Mouse (Mus musculus): ENCODE results near the gene Bsx. TPM values are rescaled to one million over a fixed set of nuclear protein-coding genes. Genes with fewer than 3 reads are reported as not detected.

Bsx gene
- 0.15 and 0.83 TPM in 2 replicates for polyA plus RNA-seq (2016; fragmentation: Nextera tagmentation; extraction: Ambion mirVana)

DNA sequence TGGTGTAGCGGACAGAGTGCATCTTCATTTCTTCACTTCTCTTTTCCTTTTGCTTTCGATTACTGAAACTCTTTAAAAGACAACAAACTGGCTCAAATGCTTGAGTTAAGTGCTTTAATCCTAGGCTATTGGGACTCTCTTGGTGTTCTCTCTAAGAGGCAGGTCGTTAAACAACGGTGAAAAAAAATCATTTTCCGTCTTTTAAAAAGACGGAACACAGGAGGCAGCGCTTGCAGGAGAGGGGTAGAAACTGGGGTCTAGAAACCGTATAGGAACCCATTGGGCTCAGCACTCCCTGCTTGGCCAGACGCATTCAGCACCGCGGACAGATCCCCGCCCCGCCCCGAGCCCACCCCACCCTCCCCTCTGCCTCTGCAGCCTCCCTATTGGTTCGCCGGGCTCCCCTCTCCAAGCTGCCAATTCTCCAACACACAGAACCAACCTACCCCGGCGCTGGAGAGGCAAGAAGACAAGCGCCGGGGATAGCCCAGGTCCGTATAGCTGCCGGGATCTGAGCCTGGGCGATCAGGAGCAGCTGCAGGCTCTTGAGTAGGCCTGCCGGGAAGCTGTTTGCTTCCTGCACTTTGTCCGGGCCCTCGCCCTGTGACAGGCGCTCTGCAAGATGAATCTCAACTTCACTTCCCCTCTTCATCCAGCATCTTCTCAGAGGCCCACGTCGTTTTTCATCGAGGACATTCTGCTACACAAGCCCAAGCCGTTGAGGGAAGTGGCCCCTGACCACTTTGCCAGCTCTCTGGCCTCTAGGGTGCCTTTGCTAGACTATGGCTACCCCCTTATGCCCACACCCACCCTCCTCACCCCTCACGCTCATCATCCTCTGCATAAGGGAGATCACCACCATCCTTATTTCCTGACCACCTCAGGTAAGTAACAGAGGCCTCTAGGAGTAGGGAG lies at the start of gene Bsx:
TSS of gene Bsx (plus strand) at position 572 of the 915 bp plus-strand sequence.
- Histone ChIP-seq H3K4me1 (peaks cover 46% of the 10 kb centered on the region), H3K36me3 (no peaks in the 10 kb centered on the region), H3K27ac (replicated peaks) (no peak within 1 kb of the TSS), H3K27me3 (ENCODE audit: low read depth, poor library complexity, severe bottlenecking) (peaks cover 99% of the 10 kb centered on the region), H3K9me3 (replicated peaks) (no peaks in the 10 kb centered on the region), H3K4me3 (peak within 1 kb of the TSS; percentile 33)
- DNase-seq (ENCODE audit: low spot score), result peak; percentile 89
- 3% methylated on average over 32 of the region's 32 CpGs for WGBS

GRCm38 (mm10) chr9:40825601-40826000 lies 48.3 kb upstream of the Bsx start:
- no peak for DNase-seq (ENCODE audit: low spot score)
- Histone ChIP-seq H3K4me1 (peaks cover 16% of the 10 kb centered on the region), H3K9me3 (replicated peaks) (no peaks in the 10 kb centered on the region), H3K4me3 (no peak overlapping the region), H3K27me3 (ENCODE audit: low read depth, poor library complexity, severe bottlenecking) (peaks cover 23% of the 10 kb centered on the region), H3K27ac (replicated peaks) (no peak overlapping the region), H3K36me3 (no peaks in the 10 kb centered on the region)
- 61% methylated on average over 6 of the region's 6 CpGs for WGBS

DNA sequence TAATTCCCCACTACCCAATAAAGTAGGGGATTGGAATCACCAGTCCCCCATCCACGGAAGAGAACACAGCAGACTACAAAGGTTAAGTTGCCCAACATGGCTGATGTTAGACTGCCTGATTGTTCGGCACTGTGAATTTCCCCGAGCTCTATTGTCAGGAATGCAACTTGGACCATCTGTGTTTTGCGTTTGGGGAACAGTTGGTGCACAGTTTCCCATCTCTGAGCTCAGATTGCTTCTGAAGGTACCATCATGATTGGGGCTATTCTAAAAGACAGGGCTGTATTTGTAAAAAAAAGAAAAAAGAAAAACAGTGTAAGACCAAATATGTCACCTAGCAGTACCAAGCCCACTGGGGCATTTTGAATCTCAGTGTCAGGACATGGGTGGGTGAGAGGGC lies 46.6 kb upstream of the Bsx start:
- DNase-seq (ENCODE audit: low spot score), result no peak
- Histone ChIP-seq H3K4me1 (peaks cover 5% of the 10 kb centered on the region), H3K27me3 (ENCODE audit: low read depth, poor library complexity, severe bottlenecking) (peaks cover 23% of the 10 kb centered on the region), H3K27ac (replicated peaks) (no peak overlapping the region), H3K4me3 (no peak overlapping the region), H3K9me3 (replicated peaks) (no peaks in the 10 kb centered on the region), H3K36me3 (no peaks in the 10 kb centered on the region)
- WGBS, result 87% methylated on average over 4 of the region's 4 CpGs

GRCm38 (mm10) chr9:40834569-40834968 lies 39.4 kb upstream of the Bsx start:
- Histone ChIP-seq H3K27me3 (ENCODE audit: low read depth, poor library complexity, severe bottlenecking) (peaks cover 23% of the 10 kb centered on the region; the same call in 1 of the 2 replicates), H3K9me3 (replicated peaks) (no peaks in the 10 kb centered on the region), H3K4me3 (no peak overlapping the region), H3K36me3 (no peaks in the 10 kb centered on the region), H3K4me1 (peaks cover 4% of the 10 kb centered on the region; the same call in 1 of the 2 replicates), H3K27ac (replicated peaks) (no peak overlapping the region)
- 9% methylated on average over 12 of the region's 12 CpGs for WGBS
- peak; percentile 87 for DNase-seq (ENCODE audit: low spot score)

- Histone ChIP-seq H3K27me3 (ENCODE audit: low read depth, poor library complexity, severe bottlenecking) (peaks cover 23% of the 10 kb centered on the region; the same call in 1 of the 2 replicates), H3K36me3 (no peaks in the 10 kb centered on the region), H3K4me1 (peaks cover 4% of the 10 kb centered on the region; the same call in 1 of the 2 replicates), H3K27ac (replicated peaks) (no peak overlapping the region), H3K9me3 (replicated peaks) (no peaks in the 10 kb centered on the region), H3K4me3 (no peak overlapping the region)
- DNase-seq (ENCODE audit: low spot score), result no peak
- whole genome bisulfite sequencing, result 85% methylated on average over 3 of the region's 3 CpGs
These were observed 37.2 kb upstream of the Bsx start for GRCm38 (mm10) chr9:40836681-40837080.

DNA sequence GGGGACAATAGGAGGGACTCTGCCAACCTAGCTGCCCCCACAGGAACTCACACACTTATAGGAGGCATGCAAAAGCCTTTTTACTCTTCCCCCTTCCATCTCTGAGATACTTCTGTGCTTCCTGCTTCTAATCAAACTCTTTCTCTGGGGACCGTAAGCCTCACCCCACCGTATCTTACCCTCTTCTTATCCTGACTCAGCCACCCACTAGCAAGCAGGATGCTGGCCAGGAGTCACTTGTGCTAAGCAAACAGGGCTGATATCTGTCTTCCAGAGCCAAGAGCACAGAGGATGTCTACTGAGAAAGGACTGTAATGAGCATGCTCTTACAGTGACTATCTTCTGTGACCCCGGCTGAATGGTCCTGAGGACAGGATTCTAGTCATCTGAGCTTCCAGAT lies 34.3 kb upstream of the Bsx start:
- Histone ChIP-seq H3K4me3 (no peak overlapping the region), H3K9me3 (replicated peaks) (no peaks in the 10 kb centered on the region), H3K36me3 (no peaks in the 10 kb centered on the region), H3K27me3 (ENCODE audit: low read depth, poor library complexity, severe bottlenecking) (peaks cover 19% of the 10 kb centered on the region; the same call in 1 of the 2 replicates), H3K4me1 (peaks cover 4% of the 10 kb centered on the region; the same call in 1 of the 2 replicates), H3K27ac (replicated peaks) (no peak overlapping the region)
- no peak for DNase-seq (ENCODE audit: low spot score)
- 91% methylated on average over 3 of the region's 3 CpGs for WGBS

DNA sequence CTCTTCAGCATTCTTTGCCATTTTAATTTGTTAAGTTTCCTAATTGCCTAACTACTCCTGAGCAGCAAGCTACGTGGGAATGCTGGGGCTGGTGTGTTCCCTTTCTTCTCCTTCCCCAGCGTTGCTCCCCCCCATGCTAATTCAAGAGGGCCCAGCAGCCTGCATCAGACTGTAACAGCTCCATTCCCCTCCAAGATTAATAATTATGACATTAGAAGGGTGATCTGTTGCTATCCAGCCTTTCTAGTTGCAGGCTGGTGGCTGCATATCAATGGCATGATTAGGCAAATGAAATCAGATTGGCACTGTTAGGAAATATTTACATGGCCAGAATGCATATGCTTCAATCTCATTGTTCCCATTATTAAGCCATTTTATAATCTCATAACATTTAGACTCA lies 22.4 kb upstream of the Bsx start:
- peaks cover 32% of the 10 kb centered on the region for H3K27me3 ChIP-seq (ENCODE audit: low read depth, poor library complexity, severe bottlenecking)
- no peak overlapping the region for H3K4me3 ChIP-seq
- peaks cover 17% of the 10 kb centered on the region for H3K4me1 ChIP-seq
- H3K36me3 ChIP-seq, result no peaks in the 10 kb centered on the region
- H3K27ac ChIP-seq (replicated peaks), result no peak overlapping the region
- no peaks in the 10 kb centered on the region for H3K9me3 ChIP-seq (replicated peaks)
- WGBS, result 50% methylated on average over 2 of the region's 2 CpGs
- DNase-seq (ENCODE audit: low spot score), result no peak

- H3K9me3 ChIP-seq (replicated peaks), result no peaks in the 10 kb centered on the region
- H3K27ac ChIP-seq (replicated peaks), result peak overlapping the region; percentile 49
- DNase-seq (ENCODE audit: low spot score), result peak; percentile 43
- H3K4me1 ChIP-seq, result peaks cover 15% of the 10 kb centered on the region
- H3K27me3 ChIP-seq (ENCODE audit: low read depth, poor library complexity, severe bottlenecking), result peaks cover 83% of the 10 kb centered on the region
- WGBS, result 7% methylated on average over 21 of the region's 21 CpGs
- peak overlapping the region; percentile 52 for H3K4me3 ChIP-seq
- H3K36me3 ChIP-seq, result no peaks in the 10 kb centered on the region
These were observed 15.3 kb upstream of the Bsx start for GRCm38 (mm10) chr9:40858461-40859160.

DNA sequence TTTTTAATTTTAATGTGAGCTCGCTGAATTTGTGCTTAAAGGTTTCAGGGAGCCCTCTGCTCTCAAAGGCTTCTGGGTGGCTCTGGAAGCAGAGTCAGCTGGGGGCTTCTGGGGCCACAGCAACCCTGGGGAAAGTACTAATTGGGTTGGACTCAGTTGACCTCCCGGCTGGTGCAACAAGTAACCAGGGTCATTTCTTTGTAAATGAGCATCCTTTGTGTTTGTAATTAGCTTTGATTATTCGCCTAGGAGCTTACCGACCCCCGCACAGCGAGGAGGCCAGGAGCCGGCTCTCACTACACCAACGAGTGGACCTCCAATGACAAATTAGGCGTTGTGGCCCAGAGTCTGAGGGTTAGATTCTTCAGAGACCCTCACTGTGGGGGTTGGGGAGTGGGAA lies 14.7 kb upstream of the Bsx start:
- peak overlapping the region; percentile 52 for H3K4me3 ChIP-seq
- no peaks in the 10 kb centered on the region for H3K9me3 ChIP-seq (replicated peaks)
- peaks cover 15% of the 10 kb centered on the region for H3K4me1 ChIP-seq
- H3K27me3 ChIP-seq (ENCODE audit: low read depth, poor library complexity, severe bottlenecking), result peaks cover 82% of the 10 kb centered on the region
- no peaks in the 10 kb centered on the region for H3K36me3 ChIP-seq
- 0 out of 2 replicates have a peak overlapping the region, but pooled peaks have one; percentile 49 for H3K27ac ChIP-seq (replicated peaks)
- peak; percentile 32 for DNase-seq (ENCODE audit: low spot score)
- WGBS, result under 1% methylated on average over 9 of the region's 9 CpGs

DNA sequence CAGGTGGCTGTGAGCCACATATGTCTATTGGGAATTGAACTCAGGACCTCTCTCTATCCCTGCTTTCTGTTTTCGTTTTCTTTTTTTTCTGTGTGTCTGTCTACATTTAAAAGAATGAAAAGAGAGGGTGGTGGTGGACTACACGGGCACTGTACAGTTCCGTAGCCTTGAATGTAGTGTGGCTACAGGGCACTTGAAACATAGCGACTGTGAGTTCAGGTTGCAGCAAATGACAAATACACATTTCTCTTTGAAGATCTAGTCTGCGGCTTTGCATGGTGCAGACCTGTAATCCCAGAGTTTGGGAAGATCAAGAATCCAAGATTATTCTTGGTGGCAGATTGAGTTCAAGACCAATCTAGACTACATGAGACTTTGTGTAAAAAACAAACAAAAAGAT lies 3.6 kb upstream of the Bsx start:
- Histone ChIP-seq H3K27me3 (ENCODE audit: low read depth, poor library complexity, severe bottlenecking) (peaks cover 75% of the 10 kb centered on the region), H3K4me3 (no peak overlapping the region), H3K9me3 (replicated peaks) (no peaks in the 10 kb centered on the region), H3K27ac (replicated peaks) (no peak overlapping the region), H3K4me1 (peaks cover 19% of the 10 kb centered on the region), H3K36me3 (no peaks in the 10 kb centered on the region)
- 85% methylated on average over 5 of the region's 5 CpGs for WGBS
- DNase-seq (ENCODE audit: low spot score), result no peak

GRCm38 (mm10) chr9:40871369-40872155 lies 2.4 kb upstream of the Bsx start:
- DNase-seq (ENCODE audit: low spot score), result peak; percentile 55
- peaks cover 29% of the 10 kb centered on the region for H3K4me1 ChIP-seq
- H3K9me3 ChIP-seq (replicated peaks), result no peaks in the 10 kb centered on the region
- H3K27me3 ChIP-seq (ENCODE audit: low read depth, poor library complexity, severe bottlenecking), result peaks cover 86% of the 10 kb centered on the region
- peak overlapping the region; percentile 44 for H3K4me3 ChIP-seq
- WGBS, result under 1% methylated on average over 34 of the region's 34 CpGs
- no peaks in the 10 kb centered on the region for H3K36me3 ChIP-seq
- H3K27ac ChIP-seq (replicated peaks), result no peak overlapping the region

- no peaks in the 10 kb centered on the region for H3K9me3 ChIP-seq (replicated peaks)
- H3K27ac ChIP-seq (replicated peaks), result no peak overlapping the region
- H3K36me3 ChIP-seq, result no peaks in the 10 kb centered on the region
- peak overlapping the region; percentile 44 for H3K4me3 ChIP-seq
- 5% methylated on average over 8 of the region's 8 CpGs for WGBS
- peaks cover 29% of the 10 kb centered on the region for H3K4me1 ChIP-seq
- H3K27me3 ChIP-seq (ENCODE audit: low read depth, poor library complexity, severe bottlenecking), result peaks cover 92% of the 10 kb centered on the region
- DNase-seq (ENCODE audit: low spot score), result peak; percentile 47
These were observed 1.8 kb upstream of the Bsx start for GRCm38 (mm10) chr9:40872156-40872478.
